Mouse (Mus musculus) skeletal muscle tissue, adult 2 months (tissue): ENCODE results near the gene Atp8a2.
A peak's percentile ranks its signal among the peaks of the same experiment; 100 is the strongest.
"Not testable (repeated sequence)": the region's sequence is repeated elsewhere in the genome, so short reads cannot be mapped to it uniquely, and the experiment has no call there.

Experiments used
- DNase-seq: peaks from one replicate; pipeline ENCODE4 v3.0.0-alpha.2; 2012; ENCODE audit warnings: low read depth, low spot score

Atp8a2 gene

GRCm38 (mm10) chr14:59783348-59784341 is 413.3 kb downstream of the Atp8a2 start:
- peak; percentile 21 for DNase-seq

- no peak for DNase-seq
These were observed 416.6 kb downstream of the Atp8a2 start for GRCm38 (mm10) chr14:59780391-59780790.

GRCm38 (mm10) chr14:59762227-59762626 is 434.8 kb downstream of the Atp8a2 start:
- DNase-seq = no peak

GRCm38 (mm10) chr14:59759900-59760493 is 437.0 kb downstream of the Atp8a2 start:
- peak; percentile 74 for DNase-seq

- no peak for DNase-seq
These were observed 437.7 kb downstream of the Atp8a2 start for GRCm38 (mm10) chr14:59759196-59759839.

- DNase-seq = no peak
These were observed 444.6 kb downstream of the Atp8a2 start for GRCm38 (mm10) chr14:59752401-59752800.

GRCm38 (mm10) chr14:59750005-59750404 is 447.0 kb downstream of the Atp8a2 start:
- no peak for DNase-seq

- no peak for DNase-seq
These were observed 451.3 kb downstream of the Atp8a2 start for GRCm38 (mm10) chr14:59745676-59746075.

- no peak for DNase-seq
These were observed 455.2 kb downstream of the Atp8a2 start for GRCm38 (mm10) chr14:59741752-59742151.

- DNase-seq = peak; percentile 53
These were observed 457.5 kb downstream of the Atp8a2 start for GRCm38 (mm10) chr14:59739446-59739845.

GRCm38 (mm10) chr14:59737734-59738294 is 459.2 kb downstream of the Atp8a2 start:
- no peak for DNase-seq

GRCm38 (mm10) chr14:59736861-59737700 is 459.9 kb downstream of the Atp8a2 start:
- DNase-seq = no peak

GRCm38 (mm10) chr14:59730043-59730390 is 467.0 kb downstream of the Atp8a2 start:
- no peak for DNase-seq

- no peak for DNase-seq
These were observed 467.5 kb downstream of the Atp8a2 start for GRCm38 (mm10) chr14:59729298-59730042.

GRCm38 (mm10) chr14:59727016-59727415 is 470.0 kb downstream of the Atp8a2 start:
- peak; percentile 92 for DNase-seq

GRCm38 (mm10) chr14:59723163-59723562 is 473.8 kb downstream of the Atp8a2 start:
- no peak for DNase-seq

GRCm38 (mm10) chr14:59721957-59722356 is 475.0 kb downstream of the Atp8a2 start:
- DNase-seq = peak; percentile 85

GRCm38 (mm10) chr14:59721356-59721755 is 475.6 kb downstream of the Atp8a2 start:
- peak; percentile 24 for DNase-seq

GRCm38 (mm10) chr14:59720386-59720785 is 476.6 kb downstream of the Atp8a2 start:
- no peak for DNase-seq

GRCm38 (mm10) chr14:59716443-59717085 is 480.4 kb downstream of the Atp8a2 start:
- not testable (repeated sequence) for DNase-seq
